11 mouse cellular contexts compared by ENCODE assay signal in the genomic region with DNA sequence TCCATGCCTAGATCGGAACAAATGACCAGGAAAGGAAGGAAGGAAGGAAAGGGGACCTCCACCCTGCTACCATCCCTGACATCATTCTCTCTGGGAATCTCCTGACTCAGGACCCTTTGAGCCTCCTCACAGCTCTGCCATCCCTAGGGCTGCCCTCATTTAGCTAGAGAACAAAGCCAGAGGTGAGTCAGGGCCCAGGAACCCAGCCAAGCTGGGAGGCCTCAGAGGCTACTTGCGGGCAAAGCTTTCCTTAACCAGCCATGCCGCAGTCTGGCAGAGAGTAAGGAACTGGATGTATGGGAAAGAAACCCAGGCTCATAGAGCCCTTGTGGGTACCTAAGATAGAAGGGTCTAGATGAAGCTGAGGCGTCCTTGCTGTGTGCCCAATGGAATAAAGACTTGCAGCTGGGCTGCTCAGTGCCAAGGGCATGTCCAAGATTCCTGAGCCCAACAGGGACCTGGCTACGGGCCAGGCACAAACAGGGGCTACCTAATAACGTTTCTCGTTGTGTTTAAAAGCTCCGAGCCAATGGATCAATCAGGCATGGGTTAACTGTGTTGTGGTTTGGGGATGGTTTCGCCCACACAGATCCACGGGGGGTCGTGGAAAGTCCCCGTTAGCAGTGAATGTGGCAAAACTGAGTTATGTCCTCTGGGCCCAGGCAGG. TPM values are rescaled to one million over a fixed set of nuclear protein-coding genes. Genes with fewer than 3 reads are reported as not detected.
DNase-seq lines count a peak whose midpoint lies in the region; ATAC-seq and TF ChIP-seq lines count a peak whose summit lies in the region.
"Had no signal": no experiment of that assay in that cellular context is flagged by ENCODE, and none has a peak within 500 bp of the region (broad histone marks: within the 10 kb centered on the region; RNA-seq: fewer than 3 reads in every experiment).

No protein-coding gene starts in this region.

- H3K4me1 ChIP-seq in hindbrain, embryonic 10.5 days (replicated peaks), result peaks cover 48% of the 10 kb centered on the region
- peaks cover 10% of the 10 kb centered on the region for H3K4me1 ChIP-seq in hindbrain, embryonic 11.5 days (replicated peaks; ENCODE audit: control insufficient read depth, insufficient read depth, low read length)
- H3K4me1 ChIP-seq in embryonic facial prominence, embryonic 14.5 days (ENCODE audit: control insufficient read depth, insufficient read depth, low read length), result peaks cover 69% of the 10 kb centered on the region
- H3K4me1 ChIP-seq in kidney, embryonic 14.5 days (ENCODE audit: control insufficient read depth, insufficient read depth, low read length), result peaks cover 46% of the 10 kb centered on the region

- DNase-seq in hindbrain, embryonic 10.5 days (ENCODE audit: low spot score), result no peak
- DNase-seq in hindbrain, embryonic 11.5 days (ENCODE audit: low spot score), result no peak
- DNase-seq in Muller cell, postnatal 12 days (ENCODE audit: inconsistent ontology term), result peak; percentile 100
- peak; percentile 59 for DNase-seq in embryonic facial prominence, embryonic 14.5 days (ENCODE audit: low spot score)
- DNase-seq in left cerebral cortex, adult 2 months (ENCODE audit: extremely low spot score in 1 of 2, low spot score in 2 of 2), result no peak
- DNase-seq in left cerebral cortex, postnatal 14 days (ENCODE audit: low spot score in 2 of 2), result no peak

- H3K4me2 ChIP-seq in hindbrain, embryonic 11.5 days (replicated peaks; ENCODE audit: low read depth, low read length), result no peak overlapping the region
- H3K4me2 ChIP-seq in embryonic facial prominence, embryonic 14.5 days (ENCODE audit: low read depth, low read length), result no peak overlapping the region
- H3K4me2 ChIP-seq in kidney, embryonic 14.5 days (replicated peaks; ENCODE audit: low read depth, low read length), result no peak overlapping the region
- H3K4me2 ChIP-seq: neural tube, embryonic 12.5 days had no signal

- H3K4me3 ChIP-seq in hindbrain, embryonic 10.5 days, result no peak overlapping the region
- no peak overlapping the region for H3K4me3 ChIP-seq in hindbrain, embryonic 11.5 days (ENCODE audit: low read depth, low read length)
- no peak overlapping the region for H3K4me3 ChIP-seq in embryonic facial prominence, embryonic 14.5 days (ENCODE audit: low read depth, low read length)
- no peak overlapping the region for H3K4me3 ChIP-seq in kidney, embryonic 14.5 days (ENCODE audit: low read length)
- no peak overlapping the region for H3K4me3 ChIP-seq in left cerebral cortex, adult 2 months
- H3K4me3 ChIP-seq: neural tube, embryonic 12.5 days had no signal

- no peaks in the 10 kb centered on the region for H3K36me3 ChIP-seq in hindbrain, embryonic 10.5 days
- no peaks in the 10 kb centered on the region for H3K36me3 ChIP-seq in hindbrain, embryonic 11.5 days (ENCODE audit: control insufficient read depth, insufficient read depth, low read length)
- peaks cover 9% of the 10 kb centered on the region; the same call in 1 of the 2 replicates for H3K36me3 ChIP-seq in embryonic facial prominence, embryonic 14.5 days (ENCODE audit: control insufficient read depth, insufficient read depth, low read length)
- H3K36me3 ChIP-seq in kidney, embryonic 14.5 days (ENCODE audit: control insufficient read depth, insufficient read depth, low read length), result peaks cover 3% of the 10 kb centered on the region; the same call in 1 of the 2 replicates
- H3K36me3 ChIP-seq: neural tube, embryonic 12.5 days had no signal

- no peak overlapping the region for H3K9ac ChIP-seq in hindbrain, embryonic 11.5 days (ENCODE audit: low read depth, low read length)
- H3K9ac ChIP-seq in embryonic facial prominence, embryonic 14.5 days (ENCODE audit: low read depth, low read length), result no peak overlapping the region
- no peak overlapping the region for H3K9ac ChIP-seq in kidney, embryonic 14.5 days (ENCODE audit: low read depth, low read length)
- H3K9ac ChIP-seq: neural tube, embryonic 12.5 days had no signal

- TF ChIP-seq CTCF in left cerebral cortex, adult 2 months (IDR thresholded peaks at IDR 0.05), result no peak

- intact Hi-C loops in left cerebral cortex, adult 2 months (cut with DNase I), result no loop called here
- intact Hi-C loops in left cerebral cortex, postnatal 14 days (cut with DNase I), result no loop called here

- peaks cover 9% of the 10 kb centered on the region for H3K27me3 ChIP-seq in hindbrain, embryonic 10.5 days (ENCODE audit: insufficient read depth, poor library complexity, severe bottlenecking)
- H3K27me3 ChIP-seq in hindbrain, embryonic 11.5 days (ENCODE audit: control insufficient read depth, insufficient read depth, low read length), result no peaks in the 10 kb centered on the region
- no peaks in the 10 kb centered on the region for H3K27me3 ChIP-seq in embryonic facial prominence, embryonic 14.5 days (replicated peaks; ENCODE audit: control insufficient read depth, insufficient read depth, low read length)
- H3K27me3 ChIP-seq in kidney, embryonic 14.5 days (ENCODE audit: control insufficient read depth, insufficient read depth, low read length), result no peaks in the 10 kb centered on the region

- no peak for ATAC-seq in hindbrain, embryonic 11.5 days (ENCODE audit: low FRiP score)
- no peak for ATAC-seq in embryonic facial prominence, embryonic 14.5 days (ENCODE audit: low read depth)
- no peak for ATAC-seq in kidney, embryonic 14.5 days (ENCODE audit: low FRiP score, low TSS enrichment)
- ATAC-seq in megakaryocyte progenitor cell, adult 5-6 weeks (replicated peaks; ENCODE audit: poor library complexity), result no peak

- H3K27ac ChIP-seq in hindbrain, embryonic 10.5 days, result peak overlapping the region; percentile 13; the same call in 1 of the 2 replicates
- no peak overlapping the region for H3K27ac ChIP-seq in hindbrain, embryonic 11.5 days (ENCODE audit: low read depth, low read length)
- H3K27ac ChIP-seq in embryonic facial prominence, embryonic 14.5 days (replicated peaks; ENCODE audit: low read depth, low read length), result peak overlapping the region; percentile 73
- H3K27ac ChIP-seq in kidney, embryonic 14.5 days (ENCODE audit: low read depth, low read length), result peak overlapping the region; percentile 51; the same call in 1 of the 2 replicates
- H3K27ac ChIP-seq in left cerebral cortex, adult 2 months, result no peak overlapping the region
- H3K27ac ChIP-seq: neural tube, embryonic 12.5 days had no signal

- no peaks in the 10 kb centered on the region for H3K9me3 ChIP-seq in hindbrain, embryonic 10.5 days
- no peaks in the 10 kb centered on the region for H3K9me3 ChIP-seq in hindbrain, embryonic 11.5 days (ENCODE audit: control insufficient read depth, low read length)
- no peaks in the 10 kb centered on the region for H3K9me3 ChIP-seq in embryonic facial prominence, embryonic 14.5 days (ENCODE audit: control insufficient read depth, low read length)
- no peaks in the 10 kb centered on the region for H3K9me3 ChIP-seq in kidney, embryonic 14.5 days (ENCODE audit: control insufficient read depth, low read length)
- H3K9me3 ChIP-seq: neural tube, embryonic 12.5 days had no signal

- 83% methylated on average over 12 of the region's 12 CpGs for WGBS in hindbrain, embryonic 10.5 days
- WGBS in hindbrain, embryonic 11.5 days, result 80% methylated on average over 12 of the region's 12 CpGs
- 53% methylated on average over 12 of the region's 12 CpGs for WGBS in embryonic facial prominence, embryonic 14.5 days
- 70% methylated on average over 12 of the region's 12 CpGs for WGBS in kidney, embryonic 14.5 days

RNA-seq across cellular contexts. Expression of gene Pdlim4, which starts 6.6 kb away (rescaled TPM):
- polyA plus RNA-seq in hindbrain, embryonic 10.5 days (2016; fragmentation: Nextera tagmentation; extraction: Ambion mirVana), result 54.3 and 60.9 TPM in 2 replicates
- polyA plus RNA-seq in hindbrain, embryonic 11.5 days (2014; fragmentation: Nextera tagmentation; extraction: Ambion mirVana), result 46.4 and 49.3 TPM in 2 replicates
- 115 and 132 TPM in 2 replicates for polyA plus RNA-seq in embryonic facial prominence, embryonic 14.5 days (2014; fragmentation: Nextera tagmentation; extraction: Ambion mirVana)
- polyA plus RNA-seq in kidney, embryonic 14.5 days (2014; fragmentation: Nextera tagmentation; extraction: Ambion mirVana), result 52.1 and 54.6 TPM in 2 replicates
- total RNA-seq in left cerebral cortex, adult 2 months (2021), result 10 to 100 TPM; 13.8 to 14.0 TPM
- not detected in 2 replicates for total RNA-seq in megakaryocyte progenitor cell, adult 5-6 weeks (2015)
- 0.17 TPM in 1 of 2 replicates, not detected in the other for total RNA-seq in megakaryocyte progenitor cell, adult 5-6 weeks (2017)
- total RNA-seq in left cerebral cortex, postnatal 14 days (2021), result 10 to 100 TPM; 10.9 to 12.0 TPM
- total RNA-seq: hematopoietic stem cell, adult 5-6 weeks; MEL had no signal

RNA-seq across cellular contexts. Expression of gene Slc22a4, which starts 34.3 kb away (rescaled TPM):
- polyA plus RNA-seq in hindbrain, embryonic 10.5 days (2016; fragmentation: Nextera tagmentation; extraction: Ambion mirVana), result 1.2 and 2.2 TPM in 2 replicates
- polyA plus RNA-seq in hindbrain, embryonic 11.5 days (2014; fragmentation: Nextera tagmentation; extraction: Ambion mirVana), result 1.2 and 1.6 TPM in 2 replicates
- 1.7 and 2.3 TPM in 2 replicates for polyA plus RNA-seq in embryonic facial prominence, embryonic 14.5 days (2014; fragmentation: Nextera tagmentation; extraction: Ambion mirVana)
- 0.99 and 1.4 TPM in 2 replicates for polyA plus RNA-seq in kidney, embryonic 14.5 days (2014; fragmentation: Nextera tagmentation; extraction: Ambion mirVana)
- total RNA-seq in left cerebral cortex, adult 2 months (2021), result 1 to 10 TPM; 8.5 to 8.8 TPM
- total RNA-seq in megakaryocyte progenitor cell, adult 5-6 weeks (2015), result 22.2 and 23.6 TPM in 2 replicates
- total RNA-seq in megakaryocyte progenitor cell, adult 5-6 weeks (2017), result 15.3 and 22.6 TPM in 2 replicates
- 1 to 10 TPM; 4.0 to 4.5 TPM for total RNA-seq in left cerebral cortex, postnatal 14 days (2021)

RNA-seq across cellular contexts. Expression of gene P4ha2, which starts 37.7 kb away (rescaled TPM):
- 22.7 and 25.0 TPM in 2 replicates for polyA plus RNA-seq in hindbrain, embryonic 10.5 days (2016; fragmentation: Nextera tagmentation; extraction: Ambion mirVana)
- polyA plus RNA-seq in hindbrain, embryonic 11.5 days (2014; fragmentation: Nextera tagmentation; extraction: Ambion mirVana), result 18.2 and 20.3 TPM in 2 replicates
- polyA plus RNA-seq in embryonic facial prominence, embryonic 14.5 days (2014; fragmentation: Nextera tagmentation; extraction: Ambion mirVana), result 107 and 120 TPM in 2 replicates
- 19.3 and 25.1 TPM in 2 replicates for polyA plus RNA-seq in kidney, embryonic 14.5 days (2014; fragmentation: Nextera tagmentation; extraction: Ambion mirVana)
- total RNA-seq in left cerebral cortex, adult 2 months (2021), result 10 to 100 TPM; 21.8 to 32.0 TPM
- total RNA-seq in megakaryocyte progenitor cell, adult 5-6 weeks (2015), result 0.05 and 0.15 TPM in 2 replicates
- 0.21 and 0.44 TPM in 2 replicates for total RNA-seq in megakaryocyte progenitor cell, adult 5-6 weeks (2017)
- 10 to 100 TPM; 16.6 to 18.3 TPM for total RNA-seq in left cerebral cortex, postnatal 14 days (2021)
- total RNA-seq: hematopoietic stem cell, adult 5-6 weeks had no signal

Comparison
In these comparisons a context has a peak if more than half of its experiments do, and no peak if none do; other contexts are left out.
1. H3K27ac ChIP-seq: peak in hindbrain, embryonic 10.5 days (single experiment), embryonic facial prominence, embryonic 14.5 days (single experiment) and kidney, embryonic 14.5 days (single experiment); none in hindbrain, embryonic 11.5 days (single experiment) and left cerebral cortex, adult 2 months (single experiment).
2. DNase-seq: peak in Muller cell, postnatal 12 days (single experiment) and embryonic facial prominence, embryonic 14.5 days (single experiment); none in hindbrain, embryonic 10.5 days (single experiment), hindbrain, embryonic 11.5 days (single experiment), left cerebral cortex, adult 2 months (0 of 2) and left cerebral cortex, postnatal 14 days (0 of 2).